Mouse (Mus musculus) G1E (cell line): ENCODE results near the gene Sync. TPM values are rescaled to one million over a fixed set of nuclear protein-coding genes. Genes with fewer than 3 reads are reported as not detected.

Experiments used
- ATAC-seq: 2 replicates; pipeline ENCODE4 v1.8.0; 2016; ENCODE audit warnings: mild to moderate bottlenecking; ENCODE audit not compliant: insufficient number of reproducible peaks, poor library complexity, low FRiP score, severe bottlenecking; ENCODE audit errors: extremely low read depth
- DNase-seq: peaks from one replicate; pipeline ENCODE4 v3.0.0; 2012; ENCODE audit warnings: low spot score
- H3K27me3 ChIP-seq: 2 replicates; pipeline ENCODE4 v1.6.1; 2012; ENCODE audit warnings: mild to moderate bottlenecking, low read length, inconsistent platforms; ENCODE audit not compliant: insufficient read depth
- H3K36me3 ChIP-seq: replicated peaks from 2 replicates; pipeline ENCODE3; 2012; ENCODE audit warnings: mild to moderate bottlenecking, inconsistent platforms
- H3K4me1 ChIP-seq: 2 replicates; pipeline ENCODE4 v1.6.1; 2012; ENCODE audit warnings: low read depth, low read length, inconsistent platforms, mixed read lengths; ENCODE audit not compliant: insufficient read depth
- H3K4me3 ChIP-seq: 2 replicates; pipeline ENCODE4 v1.5.1; 2012; ENCODE audit warnings: low read depth, mild to moderate bottlenecking, inconsistent platforms, low read length, moderate library complexity, mixed read lengths
- H3K9me3 ChIP-seq: replicated peaks from 2 replicates; pipeline ENCODE4 v1.6.1; 2012; ENCODE audit warnings: inconsistent platforms
- CTCF ChIP-seq: IDR thresholded peaks from 2 replicates; pipeline ENCODE4 v1.5.1; 2012; ENCODE audit warnings: low read depth, low read length, inconsistent platforms, mixed read lengths
- GATA1 ChIP-seq: IDR thresholded peaks from 2 replicates; pipeline ENCODE4 v1.6.1; 2012; ENCODE audit warnings: borderline replicate concordance, low read length, inconsistent platforms, mixed read lengths
- GATA2 ChIP-seq: IDR thresholded peaks from 2 replicates; pipeline ENCODE4 v1.6.1; 2012; ENCODE audit warnings: low read depth, low read length, inconsistent platforms, borderline replicate concordance
- POLR2AphosphoS5 ChIP-seq: IDR thresholded peaks from 2 replicates; pipeline ENCODE4 v1.6.1; 2012; ENCODE audit warnings: low read depth, low read length, inconsistent platforms; ENCODE audit not compliant: insufficient replicate concordance
- TAL1 ChIP-seq: conservative IDR thresholded peaks from 2 replicates; pipeline ENCODE4 v1.6.1; 2012; ENCODE audit warnings: low read depth, low read length, inconsistent platforms, mixed read lengths
- polyA plus RNA-seq: library from polyadenylated mRNA; stranded (reverse); fragments of >175 nt; gene quantifications from 2 replicates; pipeline ENCODE4 v1.2.3, GENCODE M21; 2012
- total RNA-seq, 2 experiments: library from RNA; stranded (forward) in 1 of 2; stranded (reverse) in 1 of 2; fragments of 200-1000 nt in 1 of 2; fragments of >200 nt in 1 of 2; fragmentation: Nextera tagmentation in 1 of 2; gene quantifications; 2 replicates each; pipeline ENCODE4 v1.2.3; 2014 to 2017

The Sync gene
- total and polyA plus RNA-seq, 3 experiments = 2.1 to 17.2 (median 6.9) TPM

GRCm38 (mm10) chr4:129250759-129251481 lies 36.5 kb upstream of the Sync start:
- peaks cover 7% of the 10 kb centered on the region for H3K36me3 ChIP-seq
- no peaks in the 10 kb centered on the region; the same call in 1 of the 2 replicates for H3K27me3 ChIP-seq
- TF ChIP-seq GATA2 (no peak), POLR2AphosphoS5 (no peak), CTCF (no peak), GATA1 (no peak), TAL1 (no peak)
- peaks cover 88% of the 10 kb centered on the region for H3K4me1 ChIP-seq
- H3K4me3 ChIP-seq = peak overlapping the region; percentile 40; the same call in 1 of the 2 replicates
- peaks cover 6% of the 10 kb centered on the region for H3K9me3 ChIP-seq
- no peak for DNase-seq
- ATAC-seq = no peak

- Histone ChIP-seq H3K36me3 (peaks cover 2% of the 10 kb centered on the region), H3K9me3 (peaks cover 2% of the 10 kb centered on the region), H3K4me1 (peaks cover 88% of the 10 kb centered on the region), H3K4me3 (peak overlapping the region; percentile 33; the same call in 1 of the 2 replicates), H3K27me3 (no peaks in the 10 kb centered on the region)
- DNase-seq (no peak), ATAC-seq (no peak)
- no peak for TF ChIP-seq CTCF
- TF ChIP-seq GATA2 = no peak
Observed at GRCm38 (mm10) chr4:129251482-129252125, 35.8 kb upstream of the Sync start.

- no peak for ATAC-seq
- Histone ChIP-seq H3K4me1 (peaks cover 88% of the 10 kb centered on the region), H3K4me3 (no peak overlapping the region), H3K27me3 (no peaks in the 10 kb centered on the region), H3K9me3 (no peaks in the 10 kb centered on the region), H3K36me3 (no peaks in the 10 kb centered on the region)
- TF ChIP-seq GATA1 (no peak), TAL1 (no peak), POLR2AphosphoS5 (no peak), CTCF (no peak), GATA2 (no peak)
- DNase-seq = no peak
Observed at GRCm38 (mm10) chr4:129252492-129252891, 34.9 kb upstream of the Sync start.

- H3K4me1 ChIP-seq = peaks cover 77% of the 10 kb centered on the region
- TF ChIP-seq GATA2 (no peak), GATA1 (no peak), CTCF (no peak), TAL1 (no peak), POLR2AphosphoS5 (no peak)
- DNase-seq (no peak), ATAC-seq (no peak)
- H3K4me3 ChIP-seq = no peak overlapping the region
- no peaks in the 10 kb centered on the region for H3K9me3 ChIP-seq
- H3K27me3 ChIP-seq = no peaks in the 10 kb centered on the region
- H3K36me3 ChIP-seq = no peaks in the 10 kb centered on the region
Observed at GRCm38 (mm10) chr4:129254571-129254970, 32.8 kb upstream of the Sync start.

GRCm38 (mm10) chr4:129256450-129257380 lies 30.7 kb upstream of the Sync start:
- H3K27me3 ChIP-seq = no peaks in the 10 kb centered on the region
- no peaks in the 10 kb centered on the region for H3K9me3 ChIP-seq
- DNase-seq = peak; percentile 78
- peak; percentile 82 for ATAC-seq
- peaks cover 78% of the 10 kb centered on the region for H3K4me1 ChIP-seq
- no peaks in the 10 kb centered on the region for H3K36me3 ChIP-seq
- peak overlapping the region; percentile 64; the same call in 1 of the 2 replicates for H3K4me3 ChIP-seq
- TF ChIP-seq TAL1 = 0 out of 2 replicates have a peak, but pooled peaks have one; percentile 19
- TF ChIP-seq CTCF = no peak

- Histone ChIP-seq H3K36me3 (no peaks in the 10 kb centered on the region), H3K27me3 (no peaks in the 10 kb centered on the region), H3K4me1 (peaks cover 82% of the 10 kb centered on the region), H3K4me3 (no peak overlapping the region), H3K9me3 (no peaks in the 10 kb centered on the region)
- TF ChIP-seq GATA1 = no peak
- TF ChIP-seq CTCF = no peak
- no peak for TF ChIP-seq GATA2
- TF ChIP-seq TAL1 = no peak
- no peak for TF ChIP-seq POLR2AphosphoS5
- DNase-seq = no peak
- ATAC-seq = no peak
Observed at GRCm38 (mm10) chr4:129259101-129259500, 28.3 kb upstream of the Sync start.
